In genomic region chr6:95491043-95491442, GRCm38 (mm10) we compare ENCODE assay signal across 27 mouse cellular contexts.
DNase-seq lines count a peak whose midpoint lies in the region; ATAC-seq and TF ChIP-seq lines count a peak whose summit lies in the region.
"Had no signal": no experiment of that assay in that cellular context is flagged by ENCODE, and none has a peak within 500 bp of the region (broad histone marks: within the 10 kb centered on the region; RNA-seq: fewer than 3 reads in every experiment).

No protein-coding gene starts in this region.

- no peak overlapping the region for H3K9ac ChIP-seq in intestine, embryonic 14.5 days (ENCODE audit: low read length)
- H3K9ac ChIP-seq in intestine, postnatal 0 days (ENCODE audit: low read depth, low read length) = no peak overlapping the region
- H3K9ac ChIP-seq: embryonic facial prominence, embryonic 13.5 days; forebrain, embryonic 12.5 days; hindbrain, embryonic 12.5 days; hindbrain, embryonic 15.5 days; intestine, embryonic 15.5 days had no signal

- 80% methylated on average over 2 of the region's 2 CpGs for WGBS in intestine, embryonic 14.5 days
- 84% methylated on average over 2 of the region's 2 CpGs for WGBS in intestine, postnatal 0 days

- ATAC-seq in intestine, embryonic 14.5 days (replicated peaks; ENCODE audit: low FRiP score, low TSS enrichment, low read depth) = no peak
- no peak for ATAC-seq in intestine, postnatal 0 days
- no peak for ATAC-seq in erythroid progenitor cell, adult 5-6 weeks (replicated peaks; ENCODE audit: low FRiP score, poor library complexity, severe bottlenecking)
- ATAC-seq: forebrain, embryonic 16.5 days; intestine, embryonic 15.5 days; Patski had no signal

- H3K27ac ChIP-seq in intestine, embryonic 14.5 days (ENCODE audit: low read depth) = no peak overlapping the region
- H3K27ac ChIP-seq in intestine, postnatal 0 days (ENCODE audit: low read depth, low read length) = no peak overlapping the region
- H3K27ac ChIP-seq: embryonic facial prominence, embryonic 13.5 days; forebrain, embryonic 12.5 days; gastrocnemius, adult 2 months; hindbrain, embryonic 12.5 days; hindbrain, embryonic 15.5 days; intestine, embryonic 15.5 days had no signal

- peak; percentile 25 for DNase-seq in embryo, embryonic 10 days (ENCODE audit: low spot score)
- no peak for DNase-seq in embryo, embryonic 9.5 days (ENCODE audit: extremely low spot score)
- DNase-seq in intestine, embryonic 14.5 days (ENCODE audit: low spot score) = peak; percentile 25
- peak; percentile 21 for DNase-seq in forelimb bud, embryonic 11.5 days (ENCODE audit: low read depth, low spot score)
- DNase-seq in liver = no peak
- DNase-seq: adrenal gland, adult 2 months; adrenal gland, postnatal 14 days; B cell, adult 2 months; cerebellum, adult 11-12 months; cerebellum, adult 8-10 months; cerebellum, postnatal 10 days; cerebellum, postnatal 36 days; gastrocnemius, adult 2 months; gastrocnemius, postnatal 14 days; kidney, adult 18-20 months had no signal

- TF ChIP-seq CTCF in intestine, postnatal 0 days (IDR thresholded peaks at IDR 0.05; ENCODE audit: low read depth) = no peak

- H3K9me3 ChIP-seq in intestine, embryonic 14.5 days (ENCODE audit: control insufficient read depth, low read length) = no peaks in the 10 kb centered on the region
- no peaks in the 10 kb centered on the region for H3K9me3 ChIP-seq in intestine, postnatal 0 days (ENCODE audit: control insufficient read depth)
- H3K9me3 ChIP-seq: embryonic facial prominence, embryonic 13.5 days; forebrain, embryonic 12.5 days; G1E; hindbrain, embryonic 12.5 days; hindbrain, embryonic 15.5 days; intestine, embryonic 15.5 days had no signal

- H3K4me3 ChIP-seq in intestine, embryonic 14.5 days (ENCODE audit: low read depth, low read length) = no peak overlapping the region
- no peak overlapping the region for H3K4me3 ChIP-seq in intestine, postnatal 0 days (ENCODE audit: low read depth, low read length)
- H3K4me3 ChIP-seq: embryonic facial prominence, embryonic 13.5 days; forebrain, embryonic 12.5 days; gastrocnemius, adult 2 months; hindbrain, embryonic 12.5 days; hindbrain, embryonic 15.5 days; intestine, embryonic 15.5 days had no signal

- no peak overlapping the region for H3K4me2 ChIP-seq in intestine, embryonic 14.5 days (ENCODE audit: low read length)
- H3K4me2 ChIP-seq in intestine, postnatal 0 days (replicated peaks; ENCODE audit: low read depth) = no peak overlapping the region
- H3K4me2 ChIP-seq: embryonic facial prominence, embryonic 13.5 days; forebrain, embryonic 12.5 days; heart, embryonic 11.5 days; hindbrain, embryonic 12.5 days; hindbrain, embryonic 15.5 days; intestine, embryonic 15.5 days had no signal

- no peaks in the 10 kb centered on the region for H3K36me3 ChIP-seq in intestine, embryonic 14.5 days (ENCODE audit: control insufficient read depth, insufficient read depth, low read length)
- 0 out of 2 replicates have a peak, but pooled peaks cover 4% of the 10 kb centered on the region for H3K36me3 ChIP-seq in intestine, postnatal 0 days (ENCODE audit: control insufficient read depth, insufficient read depth)
- H3K36me3 ChIP-seq: embryonic facial prominence, embryonic 13.5 days; forebrain, embryonic 12.5 days; hindbrain, embryonic 12.5 days; hindbrain, embryonic 15.5 days; intestine, embryonic 15.5 days had no signal

- H3K27me3 ChIP-seq in intestine, embryonic 14.5 days (replicated peaks; ENCODE audit: control insufficient read depth, insufficient read depth, low read length) = no peaks in the 10 kb centered on the region
- H3K27me3 ChIP-seq in intestine, postnatal 0 days (replicated peaks; ENCODE audit: control insufficient read depth, insufficient read depth, low read length) = no peaks in the 10 kb centered on the region
- H3K27me3 ChIP-seq: CH12.LX; embryonic facial prominence, embryonic 13.5 days; forebrain, embryonic 12.5 days; hindbrain, embryonic 12.5 days; hindbrain, embryonic 15.5 days; intestine, embryonic 15.5 days; Patski had no signal

- H3K4me1 ChIP-seq in intestine, embryonic 14.5 days (replicated peaks; ENCODE audit: control insufficient read depth, insufficient read depth, low read length) = no peaks in the 10 kb centered on the region
- no peaks in the 10 kb centered on the region for H3K4me1 ChIP-seq in intestine, postnatal 0 days (replicated peaks; ENCODE audit: control insufficient read depth, insufficient read depth, low read length)
- H3K4me1 ChIP-seq: hindbrain, embryonic 12.5 days; hindbrain, embryonic 15.5 days; intestine, embryonic 15.5 days had no signal

Comparison
In these comparisons a context has a peak if more than half of its experiments do, and no peak if none do; other contexts are left out.
1. DNase-seq: peak in embryo, embryonic 10 days (single experiment), intestine, embryonic 14.5 days (single experiment) and forelimb bud, embryonic 11.5 days (single experiment); none in embryo, embryonic 9.5 days (single experiment) and liver (single experiment).